Mouse (Mus musculus): ENCODE data around the gene Ctf2. TPM values are rescaled to one million over a fixed set of nuclear protein-coding genes. Genes with fewer than 3 reads are reported as not detected.

Ctf2 gene
- total and polyA plus RNA-seq, 2 experiments from 2014 or later, result not detected

DNA sequence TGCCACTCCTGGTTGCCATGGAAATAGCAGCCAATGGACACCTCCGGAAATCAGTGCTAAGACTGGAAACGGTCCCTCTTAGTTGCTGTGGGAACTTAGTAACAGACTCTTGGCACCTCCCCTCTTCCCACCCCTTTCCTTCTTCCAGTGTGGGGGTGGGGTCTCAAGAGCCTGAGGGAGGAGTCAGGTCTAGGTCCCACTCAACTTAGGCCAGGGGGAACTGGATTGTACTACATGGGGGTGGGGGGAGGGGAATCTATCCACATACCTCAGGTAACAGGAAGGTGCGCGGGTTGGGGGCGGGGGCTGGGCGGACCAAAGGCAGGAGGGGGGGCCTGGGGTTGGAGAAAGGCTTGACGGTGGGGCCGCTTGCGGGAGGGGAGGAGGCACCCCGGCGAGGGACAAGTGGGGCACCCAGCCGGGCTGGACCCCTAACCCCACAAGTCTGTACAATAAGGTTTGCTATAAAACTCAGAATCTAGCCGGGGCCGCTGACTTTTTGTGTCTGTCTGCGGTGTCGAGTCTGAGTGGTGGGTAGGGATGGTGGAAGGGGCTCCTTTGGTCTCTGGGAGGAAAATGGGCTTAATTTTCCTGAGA lies 37.1 kb upstream of the Ctf2 start:
- H3K4me3 ChIP-seq (ENCODE audit: low read length), result peak overlapping the region; percentile 43
- H3K36me3 ChIP-seq (ENCODE audit: insufficient read depth, low read length), result peaks cover 30% of the 10 kb centered on the region; the same call in 1 of the 2 replicates
- no peaks in the 10 kb centered on the region for H3K27me3 ChIP-seq (ENCODE audit: insufficient read depth, low read length)
- peak; percentile 97 for DNase-seq (ENCODE audit: low spot score)
- under 1% methylated on average over 16 of the region's 16 CpGs for WGBS
- H3K9me3 ChIP-seq (ENCODE audit: low read length), result no peaks in the 10 kb centered on the region
- H3K9ac ChIP-seq (replicated peaks; ENCODE audit: low read length), result peak overlapping the region; percentile 61
- H3K27ac ChIP-seq, result peak overlapping the region; percentile 83
- peak; percentile 94 for ATAC-seq
- TF ChIP-seq CTCF (IDR thresholded peaks at IDR 0.05; ENCODE audit: low read depth), result no peak
- H3K4me2 ChIP-seq (ENCODE audit: low read depth, low read length), result peak overlapping the region; percentile 70
- H3K4me1 ChIP-seq (ENCODE audit: insufficient read depth, low read length), result peaks cover 6% of the 10 kb centered on the region

GRCm38 (mm10) chr7:127768346-127768996 lies 36.5 kb upstream of the Ctf2 start:
- no peak for TF ChIP-seq CTCF (IDR thresholded peaks at IDR 0.05; ENCODE audit: low read depth)
- Histone ChIP-seq H3K9ac (replicated peaks; ENCODE audit: low read length) (no peak overlapping the region), H3K4me1 (ENCODE audit: insufficient read depth, low read length) (peaks cover 6% of the 10 kb centered on the region), H3K27ac (peak overlapping the region; percentile 58), H3K9me3 (ENCODE audit: low read length) (no peaks in the 10 kb centered on the region), H3K4me3 (ENCODE audit: low read length) (no peak overlapping the region), H3K27me3 (ENCODE audit: insufficient read depth, low read length) (no peaks in the 10 kb centered on the region), H3K4me2 (ENCODE audit: low read depth, low read length) (0 out of 2 replicates have a peak overlapping the region, but pooled peaks have one; percentile 30), H3K36me3 (ENCODE audit: insufficient read depth, low read length) (peaks cover 35% of the 10 kb centered on the region; the same call in 1 of the 2 replicates)
- 54% methylated on average over 13 of the region's 13 CpGs for WGBS
- DNase-seq (ENCODE audit: low spot score) (no peak), ATAC-seq (no peak)

DNA sequence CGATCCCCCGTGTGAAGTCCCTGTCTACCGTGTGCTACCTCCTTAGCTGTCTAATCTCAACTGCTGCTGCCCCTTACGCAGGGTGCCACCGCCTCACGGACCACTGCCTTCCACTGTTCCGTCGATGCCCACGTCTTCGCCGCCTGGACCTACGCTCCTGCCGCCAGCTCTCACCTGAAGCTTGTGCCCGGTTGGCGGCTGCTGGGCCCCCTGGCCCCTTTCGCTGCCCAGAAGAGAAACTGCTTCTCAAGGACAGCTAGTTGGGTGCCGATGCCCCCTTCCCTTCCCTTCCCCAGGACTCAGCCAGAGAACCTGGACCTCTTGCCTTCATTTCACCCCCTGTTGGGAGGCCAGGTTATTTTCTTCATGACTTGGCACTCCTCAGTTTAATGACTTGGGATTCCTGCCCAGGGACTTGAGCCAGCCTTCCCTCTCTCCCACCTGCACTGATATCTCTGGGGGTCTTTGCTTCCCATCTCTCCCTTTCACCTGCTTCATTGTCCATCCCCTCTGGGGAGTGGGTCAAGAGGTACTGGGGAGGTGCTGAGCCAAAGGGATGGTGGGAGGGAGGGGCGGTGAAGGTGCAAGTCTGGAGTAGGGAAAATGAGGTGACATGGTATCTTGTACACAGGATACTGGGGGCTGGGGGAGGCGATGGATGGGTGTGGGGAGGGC lies 35.8 kb upstream of the Ctf2 start:
- WGBS, result 93% methylated on average over 19 of the region's 19 CpGs
- Histone ChIP-seq H3K27ac (peak overlapping the region; percentile 58; the same call in 1 of the 2 replicates), H3K4me3 (ENCODE audit: low read length) (no peak overlapping the region), H3K27me3 (ENCODE audit: insufficient read depth, low read length) (no peaks in the 10 kb centered on the region), H3K36me3 (ENCODE audit: insufficient read depth, low read length) (peaks cover 39% of the 10 kb centered on the region; the same call in 1 of the 2 replicates), H3K9me3 (ENCODE audit: low read length) (no peaks in the 10 kb centered on the region), H3K4me2 (ENCODE audit: low read depth, low read length) (no peak overlapping the region), H3K9ac (replicated peaks; ENCODE audit: low read length) (no peak overlapping the region), H3K4me1 (ENCODE audit: insufficient read depth, low read length) (peaks cover 6% of the 10 kb centered on the region)
- DNase-seq (ENCODE audit: low spot score) (no peak), ATAC-seq (no peak)
- no peak for TF ChIP-seq CTCF (IDR thresholded peaks at IDR 0.05; ENCODE audit: low read depth)

DNA sequence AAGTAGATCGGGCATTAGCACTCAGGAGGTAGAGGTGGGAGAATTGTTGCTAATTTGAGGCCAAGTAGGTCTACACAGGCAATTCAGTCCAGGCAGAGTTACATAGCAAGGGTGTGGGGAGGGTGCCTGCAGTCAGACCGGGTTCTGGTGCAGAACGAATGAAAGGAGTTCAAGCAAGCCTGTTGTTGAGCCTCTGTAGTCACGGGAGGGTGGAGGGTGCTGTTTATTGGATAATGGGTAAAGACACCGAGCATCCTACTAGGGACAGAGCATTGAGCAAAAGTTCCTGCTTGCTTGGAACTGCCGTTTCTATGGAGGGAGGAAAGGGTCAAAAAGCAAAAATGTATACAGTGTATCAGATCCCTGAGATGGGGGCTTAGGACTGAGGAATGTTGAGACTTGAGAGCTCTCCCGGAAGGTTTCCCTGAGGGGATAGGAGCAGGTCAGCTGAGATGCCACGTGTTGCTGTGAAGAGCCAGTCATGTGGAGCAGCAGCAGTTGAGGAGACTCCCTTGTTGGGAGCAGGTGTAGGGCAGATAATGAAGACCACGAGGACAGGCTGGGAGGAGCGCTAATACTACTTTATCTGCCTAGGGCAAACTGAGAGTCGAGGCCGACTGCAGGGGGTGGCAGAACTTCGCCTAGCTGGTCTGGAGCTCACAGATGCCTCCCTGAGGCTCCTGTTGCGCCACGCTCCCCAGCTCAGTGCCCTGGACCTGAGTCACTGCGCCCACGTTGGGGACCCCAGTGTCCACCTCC lies 35.1 kb upstream of the Ctf2 start:
- DNase-seq (ENCODE audit: low spot score), result no peak
- Histone ChIP-seq H3K4me2 (ENCODE audit: low read depth, low read length) (no peak overlapping the region), H3K4me3 (ENCODE audit: low read length) (no peak overlapping the region), H3K9me3 (ENCODE audit: low read length) (no peaks in the 10 kb centered on the region), H3K36me3 (ENCODE audit: insufficient read depth, low read length) (peaks cover 39% of the 10 kb centered on the region; the same call in 1 of the 2 replicates), H3K27me3 (ENCODE audit: insufficient read depth, low read length) (no peaks in the 10 kb centered on the region), H3K9ac (replicated peaks; ENCODE audit: low read length) (no peak overlapping the region), H3K4me1 (ENCODE audit: insufficient read depth, low read length) (peaks cover 6% of the 10 kb centered on the region), H3K27ac (no peak overlapping the region)
- no peak for ATAC-seq
- no peak for TF ChIP-seq CTCF (IDR thresholded peaks at IDR 0.05; ENCODE audit: low read depth)
- 79% methylated on average over 17 of the region's 17 CpGs for WGBS

DNA sequence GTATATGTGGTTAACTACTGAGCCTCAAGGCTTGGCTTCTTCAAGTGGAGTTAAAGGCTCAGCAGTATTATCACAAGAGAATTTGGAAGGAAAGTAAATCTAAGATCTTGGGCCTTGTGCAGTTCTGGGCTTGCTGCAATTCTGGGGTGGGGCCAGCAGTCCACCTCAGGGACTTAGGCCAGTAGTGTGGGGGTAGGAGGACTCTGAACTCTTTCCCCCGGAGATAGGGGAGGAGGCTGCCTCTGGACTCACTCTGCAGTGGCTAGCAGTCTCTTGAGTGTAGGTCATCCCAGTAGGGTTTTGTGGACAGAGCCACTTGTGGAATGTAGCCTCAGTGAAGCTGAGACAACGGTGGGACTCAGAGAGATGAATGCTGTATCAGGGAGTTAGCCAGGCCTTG lies 33.8 kb upstream of the Ctf2 start:
- H3K36me3 ChIP-seq (ENCODE audit: insufficient read depth, low read length), result peaks cover 39% of the 10 kb centered on the region; the same call in 1 of the 2 replicates

GRCm38 (mm10) chr7:127763642-127764041 lies 31.7 kb upstream of the Ctf2 start:
- no peak overlapping the region for H3K4me3 ChIP-seq (ENCODE audit: low read length)
- DNase-seq (ENCODE audit: low spot score) (no peak), ATAC-seq (no peak)
- H3K4me2 ChIP-seq (ENCODE audit: low read depth, low read length), result no peak overlapping the region
- H3K9me3 ChIP-seq (ENCODE audit: low read length), result no peaks in the 10 kb centered on the region
- 98% methylated on average over 4 of the region's 4 CpGs for WGBS
- no peaks in the 10 kb centered on the region; the same call in 1 of the 2 replicates for H3K4me1 ChIP-seq (ENCODE audit: insufficient read depth, low read length)
- H3K27ac ChIP-seq, result no peak overlapping the region
- no peak overlapping the region for H3K9ac ChIP-seq (replicated peaks; ENCODE audit: low read length)
- TF ChIP-seq CTCF (IDR thresholded peaks at IDR 0.05; ENCODE audit: low read depth), result no peak
- no peaks in the 10 kb centered on the region for H3K27me3 ChIP-seq (ENCODE audit: insufficient read depth, low read length)
- peaks cover 39% of the 10 kb centered on the region; the same call in 1 of the 2 replicates for H3K36me3 ChIP-seq (ENCODE audit: insufficient read depth, low read length)

More for the DNA sequence above, 33.8 kb upstream of the Ctf2 start:
- WGBS, result 98% methylated on average over 2 of the region's 2 CpGs
- ATAC-seq (no peak), DNase-seq (ENCODE audit: low spot score) (no peak)
- Histone ChIP-seq H3K27me3 (ENCODE audit: insufficient read depth, low read length) (no peaks in the 10 kb centered on the region), H3K4me3 (ENCODE audit: low read length) (no peak overlapping the region), H3K4me2 (ENCODE audit: low read depth, low read length) (no peak overlapping the region), H3K9me3 (ENCODE audit: low read length) (no peaks in the 10 kb centered on the region), H3K9ac (replicated peaks; ENCODE audit: low read length) (no peak overlapping the region), H3K27ac (no peak overlapping the region), H3K4me1 (ENCODE audit: insufficient read depth, low read length) (peaks cover 4% of the 10 kb centered on the region)
- no peak for TF ChIP-seq CTCF (IDR thresholded peaks at IDR 0.05; ENCODE audit: low read depth)
